ENCODE assay signal across 9 mouse cellular contexts in the genomic region with DNA sequence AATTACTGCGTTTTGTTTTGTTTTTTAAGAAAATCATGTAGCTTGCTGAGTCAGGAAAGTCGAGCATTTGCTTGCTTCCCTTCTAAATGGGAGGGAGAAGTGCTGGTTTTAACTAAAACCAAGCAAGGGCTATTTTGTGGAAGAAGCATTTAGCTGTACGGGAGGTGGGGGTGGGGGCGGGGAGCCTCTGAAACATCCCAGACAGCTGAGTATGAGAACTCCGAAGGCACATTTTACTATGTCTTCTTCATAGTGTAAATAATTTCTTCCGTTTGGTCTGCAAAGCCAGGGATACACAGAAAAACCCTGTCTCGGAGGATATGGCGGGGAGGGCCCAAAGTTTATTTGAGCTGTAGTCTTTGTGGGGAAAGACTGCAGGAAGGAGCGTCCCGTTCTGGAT. TPM values are rescaled to one million over a fixed set of nuclear protein-coding genes. Genes with fewer than 3 reads are reported as not detected.
DNase-seq lines count a peak whose midpoint lies in the region; ATAC-seq and TF ChIP-seq lines count a peak whose summit lies in the region.
"Had no signal": no experiment of that assay in that cellular context is flagged by ENCODE, and none has a peak within 500 bp of the region (broad histone marks: within the 10 kb centered on the region; RNA-seq: fewer than 3 reads in every experiment).

No protein-coding gene starts in this region.

- peak overlapping the region; percentile 44 for H3K4me2 ChIP-seq in forebrain, embryonic 16.5 days (ENCODE audit: low read length)
- peak overlapping the region; percentile 58 for H3K4me2 ChIP-seq in liver, embryonic 14.5 days (ENCODE audit: low read depth)

- no peak for TF ChIP-seq EP300 in ES-Bruce4 (IDR thresholded peaks at IDR 0.05; ENCODE audit: insufficient read depth, low read depth, low read length)
- no peak for TF ChIP-seq EP300 in liver, embryonic 14.5 days (IDR thresholded peaks at IDR 0.05; ENCODE audit: low read depth)

- no peaks in the 10 kb centered on the region for H3K9me3 ChIP-seq in ES-Bruce4 (replicated peaks; ENCODE audit: control insufficient read depth, insufficient read depth, low read length, poor library complexity, severe bottlenecking)
- H3K9me3 ChIP-seq in forebrain, embryonic 16.5 days (ENCODE audit: control insufficient read depth, low read length): no peaks in the 10 kb centered on the region
- no peaks in the 10 kb centered on the region for H3K9me3 ChIP-seq in liver, embryonic 14.5 days (ENCODE audit: control insufficient read depth, low read length)

- ATAC-seq in forebrain, embryonic 16.5 days: peak; percentile 18
- ATAC-seq in liver, embryonic 14.5 days (ENCODE audit: insufficient read depth): no peak

- no peak for TF ChIP-seq POLR2A in ES-Bruce4 (IDR thresholded peaks at IDR 0.05; ENCODE audit: insufficient read depth, low read length)

- H3K27ac ChIP-seq in gastrocnemius, adult 2 months: no peak overlapping the region
- peak overlapping the region; percentile 100 for H3K27ac ChIP-seq in ES-Bruce4 (ENCODE audit: insufficient read depth, low read length)
- peak overlapping the region; percentile 98 for H3K27ac ChIP-seq in forebrain, embryonic 16.5 days (ENCODE audit: low read length)
- H3K27ac ChIP-seq in liver, embryonic 14.5 days: no peak overlapping the region

- intact Hi-C loops in gastrocnemius, adult 2 months (cut with DNase I): no loop called here
- intact Hi-C loops in gastrocnemius, postnatal 14 days (cut with DNase I; ENCODE audit: low total_unique reads): no loop called here

- H3K9ac ChIP-seq in ES-Bruce4 (ENCODE audit: low read depth, poor library complexity, severe bottlenecking): peak overlapping the region; percentile 82
- H3K9ac ChIP-seq in forebrain, embryonic 16.5 days (replicated peaks; ENCODE audit: low read depth, low read length): peak overlapping the region; percentile 59
- no peak overlapping the region for H3K9ac ChIP-seq in liver, embryonic 14.5 days (replicated peaks)

- WGBS in forebrain, embryonic 16.5 days: 3% methylated on average over 10 of the region's 10 CpGs
- 29% methylated on average over 10 of the region's 10 CpGs for WGBS in liver, embryonic 14.5 days (ENCODE audit: insufficient replicate concordance)

- H3K4me1 ChIP-seq in ES-Bruce4 (ENCODE audit: control insufficient read depth, insufficient read depth, low read length): peaks cover 6% of the 10 kb centered on the region
- peaks cover 4% of the 10 kb centered on the region; the same call in 1 of the 2 replicates for H3K4me1 ChIP-seq in forebrain, embryonic 16.5 days (replicated peaks; ENCODE audit: control insufficient read depth, insufficient read depth, low read length)
- H3K4me1 ChIP-seq in liver, embryonic 14.5 days (replicated peaks; ENCODE audit: control insufficient read depth in 2 of 2, insufficient read depth in 2 of 2, low read length in 1 of 2): no peaks in the 10 kb centered on the region

- no peak for DNase-seq in gastrocnemius, adult 2 months
- no peak for DNase-seq in gastrocnemius, postnatal 14 days
- DNase-seq in liver, embryonic 14.5 days (ENCODE audit: low read depth in 3 of 3, low spot score in 3 of 3): no peak
- no peak for DNase-seq in gastrocnemius, postnatal 25 days
- no peak for DNase-seq in urinary bladder, postnatal 36 days (ENCODE audit: low spot score in 2 of 2)
- no peak for DNase-seq in layer of hippocampus, postnatal 36 days

- H3K36me3 ChIP-seq in ES-Bruce4 (ENCODE audit: control insufficient read depth, insufficient read depth, low read length, poor library complexity, severe bottlenecking): no peaks in the 10 kb centered on the region
- H3K36me3 ChIP-seq in forebrain, embryonic 16.5 days (ENCODE audit: control insufficient read depth, insufficient read depth): no peaks in the 10 kb centered on the region
- H3K36me3 ChIP-seq in liver, embryonic 14.5 days (replicated peaks; ENCODE audit: control insufficient read depth, insufficient read depth, low read depth): no peaks in the 10 kb centered on the region

- H3K27me3 ChIP-seq in ES-Bruce4 (ENCODE audit: control insufficient read depth, insufficient read depth, low read length, poor library complexity, severe bottlenecking): no peaks in the 10 kb centered on the region
- H3K27me3 ChIP-seq in forebrain, embryonic 16.5 days (replicated peaks; ENCODE audit: control insufficient read depth, insufficient read depth, low read length): no peaks in the 10 kb centered on the region
- H3K27me3 ChIP-seq in liver, embryonic 14.5 days (ENCODE audit: control insufficient read depth, insufficient read depth, low read length): no peaks in the 10 kb centered on the region

- H3K4me3 ChIP-seq in gastrocnemius, adult 2 months: peak overlapping the region; percentile 80
- H3K4me3 ChIP-seq in ES-Bruce4 (ENCODE audit: low read depth, low read length): peak overlapping the region; percentile 69
- H3K4me3 ChIP-seq in forebrain, embryonic 16.5 days (replicated peaks; ENCODE audit: low read length): peak overlapping the region; percentile 50
- peak overlapping the region; percentile 49 to 59; a peak in 3 of 4 replicates for H3K4me3 ChIP-seq in liver, embryonic 14.5 days (ENCODE audit: insufficient read depth in 1 of 2, low read depth in 2 of 2, low read length in 2 of 2)

- TF ChIP-seq CTCF in gastrocnemius, adult 2 months (IDR thresholded peaks at IDR 0.05): no peak
- TF ChIP-seq CTCF in ES-Bruce4 (IDR thresholded peaks at IDR 0.05; ENCODE audit: low read depth, low read length): no peak
- no peak for TF ChIP-seq CTCF in liver, embryonic 14.5 days (IDR thresholded peaks at IDR 0.05; ENCODE audit: low read depth)

RNA-seq across cellular contexts. Expression of gene Mog, which starts 5.0 kb away (rescaled TPM):
- total RNA-seq in gastrocnemius, adult 2 months (2021): not detected
- not detected for total RNA-seq in gastrocnemius, postnatal 14 days (2021)
- not detected in 2 replicates for polyA plus RNA-seq in ES-Bruce4 (2011; ENCODE audit: insufficient read depth, insufficient read length, low read depth, missing spikeins)
- 1.9 and 2.9 TPM in 2 replicates for polyA plus RNA-seq in forebrain, embryonic 16.5 days (2015; fragmentation: Nextera tagmentation; extraction: Ambion mirVana)
- not detected in 2 replicates for polyA plus RNA-seq in liver, embryonic 14.5 days (2012; rRNA removed)
- not detected in 2 replicates for polyA plus RNA-seq in liver, embryonic 14.5 days (2014; fragmentation: Nextera tagmentation; extraction: Ambion mirVana)
- total RNA-seq in gastrocnemius, postnatal 25 days (2021): not detected
- 10 to 100 TPM; 67.6 to 72.6 TPM for total RNA-seq in layer of hippocampus, postnatal 36 days (2021)
- total RNA-seq: hematopoietic stem cell, adult 5-6 weeks had no signal

RNA-seq across cellular contexts. Expression of gene Gabbr1, which starts 17.6 kb away (rescaled TPM):
- 1 to 10 TPM; 8.5 to 9.1 TPM for total RNA-seq in gastrocnemius, adult 2 months (2021)
- total RNA-seq in gastrocnemius, postnatal 14 days (2021): 10 to 100 TPM in 1 of 2 experiments, 1 to 10 TPM in 1; 9.8 to 10.3 TPM
- 163 and 180 TPM in 2 replicates for polyA plus RNA-seq in ES-Bruce4 (2011; ENCODE audit: insufficient read depth, insufficient read length, low read depth, missing spikeins)
- 46.0 and 58.6 TPM in 2 replicates for polyA plus RNA-seq in forebrain, embryonic 16.5 days (2015; fragmentation: Nextera tagmentation; extraction: Ambion mirVana)
- polyA plus RNA-seq in liver, embryonic 14.5 days (2012; rRNA removed): 2.2 and 2.7 TPM in 2 replicates
- polyA plus RNA-seq in liver, embryonic 14.5 days (2014; fragmentation: Nextera tagmentation; extraction: Ambion mirVana): 0.24 and 0.30 TPM in 2 replicates
- 10 to 100 TPM in 1 of 2 experiments, 1 to 10 TPM in 1; 8.8 to 11.0 TPM for total RNA-seq in gastrocnemius, postnatal 25 days (2021)
- 100 to 1,000 TPM; 688 to 703 TPM for total RNA-seq in layer of hippocampus, postnatal 36 days (2021)

RNA-seq across cellular contexts. Expression of gene Zfp57, which starts 27.2 kb away (rescaled TPM):
- 1 to 10 TPM in 1 of 2 experiments, under 1 TPM in 1; 0.23 to 1.3 TPM for total RNA-seq in gastrocnemius, adult 2 months (2021)
- 1 to 10 TPM in 1 of 2 experiments, under 1 TPM in 1; 0.74 to 1.5 TPM for total RNA-seq in gastrocnemius, postnatal 14 days (2021)
- polyA plus RNA-seq in ES-Bruce4 (2011; ENCODE audit: insufficient read depth, insufficient read length, low read depth, missing spikeins): 223 and 254 TPM in 2 replicates
- polyA plus RNA-seq in forebrain, embryonic 16.5 days (2015; fragmentation: Nextera tagmentation; extraction: Ambion mirVana): 351 and 383 TPM in 2 replicates
- polyA plus RNA-seq in liver, embryonic 14.5 days (2012; rRNA removed): 3.3 and 3.5 TPM in 2 replicates
- 2.2 and 2.5 TPM in 2 replicates for polyA plus RNA-seq in liver, embryonic 14.5 days (2014; fragmentation: Nextera tagmentation; extraction: Ambion mirVana)
- under 1 TPM; 0.78 to 0.82 TPM for total RNA-seq in gastrocnemius, postnatal 25 days (2021)
- 10 to 100 TPM; 15.9 to 18.1 TPM for total RNA-seq in layer of hippocampus, postnatal 36 days (2021)

RNA-seq across cellular contexts. Expression of gene H2-M5, which starts 38.9 kb away (rescaled TPM):
- total RNA-seq in gastrocnemius, adult 2 months (2021): under 1 TPM in 1 of 2 experiments, not detected in 1; 0.10 TPM
- total RNA-seq in gastrocnemius, postnatal 14 days (2021): not detected
- 12.6 and 13.2 TPM in 2 replicates for polyA plus RNA-seq in ES-Bruce4 (2011; ENCODE audit: insufficient read depth, insufficient read length, low read depth, missing spikeins)
- 1.6 and 2.3 TPM in 2 replicates for polyA plus RNA-seq in forebrain, embryonic 16.5 days (2015; fragmentation: Nextera tagmentation; extraction: Ambion mirVana)
- 0.03 and 0.23 TPM in 2 replicates for polyA plus RNA-seq in liver, embryonic 14.5 days (2012; rRNA removed)
- polyA plus RNA-seq in liver, embryonic 14.5 days (2014; fragmentation: Nextera tagmentation; extraction: Ambion mirVana): not detected in 2 replicates
- not detected for total RNA-seq in gastrocnemius, postnatal 25 days (2021)
- total RNA-seq in layer of hippocampus, postnatal 36 days (2021): 1 to 10 TPM in 1 of 2 experiments, under 1 TPM in 1; 1.00 to 1.1 TPM
- total RNA-seq: hematopoietic stem cell, adult 5-6 weeks had no signal

RNA-seq across cellular contexts. Expression of gene 2410137M14Rik, which starts 47.2 kb away (rescaled TPM):
- total RNA-seq in gastrocnemius, adult 2 months (2021): under 1 TPM in 1 of 2 experiments, not detected in 1; 0.45 TPM
- under 1 TPM in 1 of 2 experiments, not detected in 1; 0.25 TPM for total RNA-seq in gastrocnemius, postnatal 14 days (2021)
- polyA plus RNA-seq in ES-Bruce4 (2011; ENCODE audit: insufficient read depth, insufficient read length, low read depth, missing spikeins): 2.9 and 4.7 TPM in 2 replicates
- 0.25 TPM in 1 of 2 replicates, not detected in the other for polyA plus RNA-seq in forebrain, embryonic 16.5 days (2015; fragmentation: Nextera tagmentation; extraction: Ambion mirVana)
- polyA plus RNA-seq in liver, embryonic 14.5 days (2012; rRNA removed): not detected in 2 replicates
- polyA plus RNA-seq in liver, embryonic 14.5 days (2014; fragmentation: Nextera tagmentation; extraction: Ambion mirVana): not detected in 2 replicates
- not detected for total RNA-seq in gastrocnemius, postnatal 25 days (2021)
- not detected for total RNA-seq in layer of hippocampus, postnatal 36 days (2021)
- total RNA-seq: hematopoietic stem cell, adult 5-6 weeks had no signal

Comparison
In these comparisons a context has a peak if more than half of its experiments do, and no peak if none do; other contexts are left out.
1. H3K27ac ChIP-seq: peak in ES-Bruce4 (single experiment) and forebrain, embryonic 16.5 days (single experiment); none in gastrocnemius, adult 2 months (single experiment) and liver, embryonic 14.5 days (single experiment).
2. RNA of gene Mog, which starts 5.0 kb away (total RNA-seq): 67.6 to 72.6 TPM in layer of hippocampus, postnatal 36 days; not detected in gastrocnemius, adult 2 months, not detected in gastrocnemius, postnatal 14 days and not detected in gastrocnemius, postnatal 25 days; every median in the first group is over 10 times any median in the second.
3. RNA of gene Gabbr1, which starts 17.6 kb away (total RNA-seq): 688 to 703 TPM in layer of hippocampus, postnatal 36 days; 8.8 to 11.0 TPM in gastrocnemius, postnatal 25 days, 9.8 to 10.3 TPM in gastrocnemius, postnatal 14 days and 8.5 to 9.1 TPM in gastrocnemius, adult 2 months; every median in the first group is over 10 times any median in the second.
4. RNA of gene Zfp57, which starts 27.2 kb away (total RNA-seq): 15.9 to 18.1 TPM in layer of hippocampus, postnatal 36 days; 0.74 to 1.5 TPM in gastrocnemius, postnatal 14 days, 0.23 to 1.3 TPM in gastrocnemius, adult 2 months and 0.78 to 0.82 TPM in gastrocnemius, postnatal 25 days; every median in the first group is over 4 times any median in the second.
5. Peak in every context shown above with its lines, with median percentiles within 50 percentile points of each other: H3K4me3 ChIP-seq.